Mouse (Mus musculus): ENCODE measurements around the gene Cltrn.

Gene Cltrn

DNA sequence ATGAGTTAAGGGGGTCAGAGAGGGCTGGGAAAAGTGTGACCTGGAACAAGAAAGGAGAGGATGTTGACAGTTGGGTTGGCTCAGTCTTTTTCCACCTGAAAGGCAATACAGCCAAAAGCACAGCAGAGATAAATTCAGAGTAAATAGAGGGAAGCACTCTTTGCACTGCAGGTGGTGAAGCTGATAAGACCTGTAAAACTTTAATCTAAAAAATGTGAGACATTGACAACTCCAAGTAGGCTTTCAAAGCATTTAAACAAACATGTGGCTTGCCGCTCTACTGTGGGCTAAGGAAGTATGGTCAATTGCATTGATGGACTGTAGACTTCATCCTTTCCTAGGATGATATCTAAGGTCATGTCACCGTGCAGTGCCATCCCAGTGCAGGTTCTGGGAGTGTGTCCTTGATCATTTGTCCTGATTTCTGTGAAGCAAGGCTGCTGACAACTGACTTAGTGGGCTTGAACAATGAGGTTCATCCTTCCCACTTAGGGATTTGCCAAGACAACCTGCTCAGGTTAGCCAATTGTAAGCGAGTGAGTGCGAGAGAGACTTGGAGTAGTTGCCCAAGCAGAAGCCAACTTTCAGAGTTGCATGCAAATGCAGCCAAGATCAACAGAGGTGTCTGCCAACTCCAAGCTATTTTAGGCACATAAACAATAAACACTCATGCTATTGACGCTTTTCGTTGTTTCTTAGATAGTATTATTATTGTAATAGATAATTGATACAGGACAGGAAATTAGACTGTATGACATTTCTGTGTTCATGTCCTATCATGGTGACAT lies 57.0 kb downstream of the Cltrn start:
- no peak for DNase-seq

DNA sequence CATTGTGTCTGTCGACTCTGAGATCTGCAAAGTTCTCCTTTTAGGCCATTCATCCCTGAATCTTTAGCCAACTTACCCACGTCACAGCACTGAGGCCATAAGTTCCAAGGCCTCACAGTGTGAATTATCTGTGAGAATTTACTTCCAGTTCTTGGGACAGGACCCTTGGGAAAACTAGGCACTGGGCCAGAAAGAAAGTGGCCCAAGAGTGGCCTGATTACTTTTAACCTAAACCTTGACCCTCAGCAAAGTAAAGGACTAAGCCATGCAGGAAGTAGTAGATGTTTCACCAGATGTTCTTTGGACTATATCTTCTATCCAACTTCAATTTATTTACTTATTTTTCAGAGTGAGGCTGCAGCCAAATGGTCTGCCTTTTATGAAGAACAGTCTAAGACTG lies 64.1 kb downstream of the Cltrn start:
- no peak for DNase-seq

DNA sequence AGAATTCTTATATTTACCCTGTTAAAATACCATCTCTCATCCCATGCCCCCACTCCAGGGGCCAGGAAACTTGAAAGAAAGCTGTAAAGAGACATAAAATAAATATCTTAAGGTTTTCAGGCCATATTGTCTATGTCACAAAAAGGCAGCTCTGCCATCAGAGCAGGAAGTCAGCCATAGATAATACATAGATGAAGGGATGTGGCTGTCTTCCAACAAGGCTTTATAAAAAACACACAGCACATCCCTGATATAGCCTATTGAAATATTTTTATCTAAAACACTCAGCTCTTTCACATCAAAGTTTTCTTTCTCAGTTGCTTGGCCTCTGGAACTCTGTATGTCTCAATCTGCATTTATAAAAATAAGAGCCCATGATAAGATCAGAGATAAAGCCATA lies 65.0 kb downstream of the Cltrn start:
- DNase-seq: no peak

DNA sequence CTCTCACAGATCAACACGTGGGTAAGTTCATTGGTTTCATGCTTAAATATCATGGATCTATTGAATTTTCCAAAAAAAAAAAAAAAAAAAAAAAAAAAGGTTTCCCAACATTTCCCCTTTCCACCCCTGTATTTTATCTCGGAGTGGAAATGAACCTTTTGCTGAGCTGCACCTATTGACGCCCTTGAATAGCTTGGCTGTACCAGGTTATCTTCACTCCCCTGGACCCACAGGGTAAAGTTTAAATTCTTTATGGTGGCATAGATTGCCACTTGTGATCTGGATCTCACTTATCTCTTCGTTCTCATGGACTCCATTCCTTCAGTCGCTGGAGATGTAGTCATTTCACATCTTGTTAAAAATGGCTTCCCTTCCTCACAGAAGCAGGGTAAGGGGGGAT lies 66.0 kb downstream of the Cltrn start:
- no peak for DNase-seq

DNA sequence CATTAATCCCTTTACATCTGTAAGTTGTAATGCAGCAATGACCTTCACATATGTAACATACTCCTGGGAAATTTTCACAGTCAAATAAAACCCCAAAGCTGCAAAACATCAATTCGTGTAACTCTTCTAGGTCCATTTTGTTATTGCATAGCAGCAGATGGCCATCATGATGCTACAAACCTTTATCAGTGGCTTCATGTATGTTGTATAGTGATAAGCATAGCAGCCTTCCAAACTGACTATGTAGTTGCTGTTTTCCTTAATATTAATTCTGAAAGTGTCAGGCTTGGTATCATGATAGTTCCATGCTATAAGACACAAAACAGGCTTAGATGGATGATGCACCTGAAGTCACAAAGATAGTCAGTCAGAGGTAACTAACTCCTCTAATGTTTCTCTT lies 76.1 kb downstream of the Cltrn start:
- DNase-seq: no peak
